Mouse (Mus musculus): ENCODE results near the gene E2f3. TPM values are rescaled to one million over a fixed set of nuclear protein-coding genes. Genes with fewer than 3 reads are reported as not detected.

E2f3 gene
- polyA plus RNA-seq, 1 experiment = 14.2 TPM

GRCm38 (mm10) chr13:29944915-29945570, 40.8 kb downstream of the E2f3 start:
- H3K27ac ChIP-seq (ENCODE audit: insufficient read depth, low read length) = no peak overlapping the region
- no peak for TF ChIP-seq CTCF (IDR thresholded peaks at IDR 0.05; ENCODE audit: extremely low read depth, insufficient read depth, low read length)
- no peak for TF ChIP-seq POLR2A (IDR thresholded peaks at IDR 0.05; ENCODE audit: extremely low read depth, insufficient read depth, low read length)
- H3K4me3 ChIP-seq (ENCODE audit: insufficient read depth, low read length) = no peak overlapping the region
- no peaks in the 10 kb centered on the region; the same call in 1 of the 2 replicates for H3K4me1 ChIP-seq (ENCODE audit: control insufficient read depth, insufficient read depth, low read length)

GRCm38 (mm10) chr13:29944493-29944892, 41.4 kb downstream of the E2f3 start:
- no peaks in the 10 kb centered on the region; the same call in 1 of the 2 replicates for H3K4me1 ChIP-seq (ENCODE audit: control insufficient read depth, insufficient read depth, low read length)
- TF ChIP-seq POLR2A (IDR thresholded peaks at IDR 0.05; ENCODE audit: extremely low read depth, insufficient read depth, low read length) = no peak
- no peak for TF ChIP-seq CTCF (IDR thresholded peaks at IDR 0.05; ENCODE audit: extremely low read depth, insufficient read depth, low read length)
- H3K4me3 ChIP-seq (ENCODE audit: insufficient read depth, low read length) = no peak overlapping the region
- H3K27ac ChIP-seq (ENCODE audit: insufficient read depth, low read length) = no peak overlapping the region

GRCm38 (mm10) chr13:29943541-29944039, 42.3 kb downstream of the E2f3 start:
- no peak overlapping the region for H3K4me3 ChIP-seq (ENCODE audit: insufficient read depth, low read length)
- no peak overlapping the region for H3K27ac ChIP-seq (ENCODE audit: insufficient read depth, low read length)
- no peaks in the 10 kb centered on the region; the same call in 1 of the 2 replicates for H3K4me1 ChIP-seq (ENCODE audit: control insufficient read depth, insufficient read depth, low read length)
- TF ChIP-seq POLR2A (IDR thresholded peaks at IDR 0.05; ENCODE audit: extremely low read depth, insufficient read depth, low read length) = no peak
- TF ChIP-seq CTCF (IDR thresholded peaks at IDR 0.05; ENCODE audit: extremely low read depth, insufficient read depth, low read length) = no peak

GRCm38 (mm10) chr13:29940071-29940470, 45.8 kb downstream of the E2f3 start:
- H3K4me1 ChIP-seq (ENCODE audit: control insufficient read depth, insufficient read depth, low read length) = no peaks in the 10 kb centered on the region; the same call in 1 of the 2 replicates
- H3K4me3 ChIP-seq (ENCODE audit: insufficient read depth, low read length) = no peak overlapping the region
- no peak for TF ChIP-seq CTCF (IDR thresholded peaks at IDR 0.05; ENCODE audit: extremely low read depth, insufficient read depth, low read length)
- no peak for TF ChIP-seq POLR2A (IDR thresholded peaks at IDR 0.05; ENCODE audit: extremely low read depth, insufficient read depth, low read length)
- no peak overlapping the region for H3K27ac ChIP-seq (ENCODE audit: insufficient read depth, low read length)

GRCm38 (mm10) chr13:29939399-29939798, 46.5 kb downstream of the E2f3 start:
- TF ChIP-seq CTCF (IDR thresholded peaks at IDR 0.05; ENCODE audit: extremely low read depth, insufficient read depth, low read length) = no peak
- no peak for TF ChIP-seq POLR2A (IDR thresholded peaks at IDR 0.05; ENCODE audit: extremely low read depth, insufficient read depth, low read length)
- Histone ChIP-seq H3K4me1 (ENCODE audit: control insufficient read depth, insufficient read depth, low read length) (no peaks in the 10 kb centered on the region; the same call in 1 of the 2 replicates), H3K4me3 (ENCODE audit: insufficient read depth, low read length) (no peak overlapping the region), H3K27ac (ENCODE audit: insufficient read depth, low read length) (no peak overlapping the region)

GRCm38 (mm10) chr13:29938776-29939175, 47.1 kb downstream of the E2f3 start:
- no peaks in the 10 kb centered on the region; the same call in 1 of the 2 replicates for H3K4me1 ChIP-seq (ENCODE audit: control insufficient read depth, insufficient read depth, low read length)
- TF ChIP-seq POLR2A (IDR thresholded peaks at IDR 0.05; ENCODE audit: extremely low read depth, insufficient read depth, low read length) = no peak
- TF ChIP-seq CTCF (IDR thresholded peaks at IDR 0.05; ENCODE audit: extremely low read depth, insufficient read depth, low read length) = no peak
- no peak overlapping the region for H3K4me3 ChIP-seq (ENCODE audit: insufficient read depth, low read length)
- no peak overlapping the region for H3K27ac ChIP-seq (ENCODE audit: insufficient read depth, low read length)

GRCm38 (mm10) chr13:29926168-29926567, 59.7 kb downstream of the E2f3 start:
- no peak for TF ChIP-seq CTCF (IDR thresholded peaks at IDR 0.05; ENCODE audit: extremely low read depth, insufficient read depth, low read length)
- no peak for TF ChIP-seq POLR2A (IDR thresholded peaks at IDR 0.05; ENCODE audit: extremely low read depth, insufficient read depth, low read length)
- no peak overlapping the region for H3K4me3 ChIP-seq (ENCODE audit: insufficient read depth, low read length)

GRCm38 (mm10) chr13:29919841-29920240, 66.0 kb downstream of the E2f3 start:
- Histone ChIP-seq H3K27ac (ENCODE audit: insufficient read depth, low read length) (no peak overlapping the region), H3K4me1 (ENCODE audit: control insufficient read depth, insufficient read depth, low read length) (no peaks in the 10 kb centered on the region), H3K4me3 (ENCODE audit: insufficient read depth, low read length) (no peak overlapping the region)
- TF ChIP-seq CTCF (IDR thresholded peaks at IDR 0.05; ENCODE audit: extremely low read depth, insufficient read depth, low read length) (no peak), POLR2A (IDR thresholded peaks at IDR 0.05; ENCODE audit: extremely low read depth, insufficient read depth, low read length) (no peak)

More at GRCm38 (mm10) chr13:29926168-29926567, 59.7 kb downstream of the E2f3 start:
- no peaks in the 10 kb centered on the region for H3K4me1 ChIP-seq (ENCODE audit: control insufficient read depth, insufficient read depth, low read length)
- H3K27ac ChIP-seq (ENCODE audit: insufficient read depth, low read length) = no peak overlapping the region

- TF ChIP-seq CTCF (IDR thresholded peaks at IDR 0.05; ENCODE audit: extremely low read depth, insufficient read depth, low read length) = no peak
- no peak for TF ChIP-seq POLR2A (IDR thresholded peaks at IDR 0.05; ENCODE audit: extremely low read depth, insufficient read depth, low read length)
- Histone ChIP-seq H3K4me3 (ENCODE audit: insufficient read depth, low read length) (no peak overlapping the region), H3K4me1 (ENCODE audit: control insufficient read depth, insufficient read depth, low read length) (no peaks in the 10 kb centered on the region), H3K27ac (ENCODE audit: insufficient read depth, low read length) (no peak overlapping the region)
These were observed 69.3 kb downstream of the E2f3 start for GRCm38 (mm10) chr13:29916561-29916960.

GRCm38 (mm10) chr13:29913606-29914005, 72.3 kb downstream of the E2f3 start:
- no peaks in the 10 kb centered on the region for H3K4me1 ChIP-seq (ENCODE audit: control insufficient read depth, insufficient read depth, low read length)
- H3K4me3 ChIP-seq (ENCODE audit: insufficient read depth, low read length) = no peak overlapping the region
- H3K27ac ChIP-seq (ENCODE audit: insufficient read depth, low read length) = no peak overlapping the region
- no peak for TF ChIP-seq POLR2A (IDR thresholded peaks at IDR 0.05; ENCODE audit: extremely low read depth, insufficient read depth, low read length)
- TF ChIP-seq CTCF (IDR thresholded peaks at IDR 0.05; ENCODE audit: extremely low read depth, insufficient read depth, low read length) = no peak
